Mouse (Mus musculus): ENCODE measurements around the gene Dars2. TPM values are rescaled to one million over a fixed set of nuclear protein-coding genes. Genes with fewer than 3 reads are reported as not detected.
"Not testable (repeated sequence)": the region's sequence is repeated elsewhere in the genome, so short reads cannot be mapped to it uniquely, and the experiment has no call there.

Gene Dars2
- total RNA-seq, 2 experiments from 2014 or later, result 20.0 to 20.9 TPM

DNA sequence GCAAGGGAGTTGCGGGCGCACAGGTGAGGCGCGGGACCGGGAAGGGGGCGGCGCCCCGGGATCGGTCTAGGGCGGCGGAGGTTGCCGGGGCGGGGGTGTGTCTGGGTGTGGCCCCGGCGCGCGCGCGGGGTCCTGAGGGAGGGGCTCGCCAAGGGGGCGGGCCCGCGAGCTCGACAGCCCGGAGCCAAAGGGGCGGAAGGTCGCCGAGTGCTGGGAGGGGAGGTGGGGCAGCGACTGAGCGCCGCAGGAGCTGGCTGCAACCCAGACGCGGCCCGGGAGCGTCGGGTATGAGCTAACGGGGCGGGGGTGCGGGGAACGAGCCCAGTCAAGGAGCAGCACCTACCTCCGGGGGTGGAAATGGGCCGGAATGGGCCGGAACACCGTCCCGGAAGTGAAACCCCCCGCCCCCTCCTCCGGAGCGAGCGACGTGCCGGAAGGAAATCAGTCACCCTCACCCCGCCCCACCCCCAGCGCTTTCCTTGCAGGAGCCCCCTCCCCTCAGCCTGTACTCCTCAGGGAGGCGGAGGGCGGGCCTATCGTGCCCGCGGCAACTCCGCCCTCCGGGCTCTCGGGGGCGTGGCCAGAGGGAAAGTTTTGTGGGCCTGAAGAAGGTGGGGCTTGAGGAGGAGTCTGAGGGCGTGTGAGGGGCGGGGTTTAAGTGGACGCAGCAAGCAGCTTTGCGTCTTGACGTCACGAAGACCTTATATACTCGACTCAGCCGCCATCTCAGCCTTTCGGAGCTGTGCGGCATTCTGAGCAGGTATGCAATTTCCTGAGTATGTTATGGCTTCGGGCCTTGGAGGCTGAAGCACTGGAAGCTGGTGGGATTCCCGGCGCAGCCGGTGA, 35.8 kb downstream of the Dars2 start, which contains the start of gene Zbtb37:
Gene Zbtb37, minus strand, starts transcription at position 415 of the 846 bp plus-strand sequence.
- TF ChIP-seq CTCF (IDR thresholded peaks at IDR 0.05), result no peak
- Histone ChIP-seq H3K27ac (peak within 1 kb of the TSS; percentile 98), H3K4me3 (peak within 1 kb of the TSS; percentile 91)
- peak; percentile 94 to 97 for DNase-seq (ENCODE audit: extremely low spot score in 1 of 2, low spot score in 2 of 2)
- intact Hi-C loops (cut with DNase I), result loop anchor here (2.0 to 10.0 kb wide), 3 partner anchors 36 to 290 kb away; partner anchors contain the start of genes Cenpl, Dars2 and Rabgap1l

DNA sequence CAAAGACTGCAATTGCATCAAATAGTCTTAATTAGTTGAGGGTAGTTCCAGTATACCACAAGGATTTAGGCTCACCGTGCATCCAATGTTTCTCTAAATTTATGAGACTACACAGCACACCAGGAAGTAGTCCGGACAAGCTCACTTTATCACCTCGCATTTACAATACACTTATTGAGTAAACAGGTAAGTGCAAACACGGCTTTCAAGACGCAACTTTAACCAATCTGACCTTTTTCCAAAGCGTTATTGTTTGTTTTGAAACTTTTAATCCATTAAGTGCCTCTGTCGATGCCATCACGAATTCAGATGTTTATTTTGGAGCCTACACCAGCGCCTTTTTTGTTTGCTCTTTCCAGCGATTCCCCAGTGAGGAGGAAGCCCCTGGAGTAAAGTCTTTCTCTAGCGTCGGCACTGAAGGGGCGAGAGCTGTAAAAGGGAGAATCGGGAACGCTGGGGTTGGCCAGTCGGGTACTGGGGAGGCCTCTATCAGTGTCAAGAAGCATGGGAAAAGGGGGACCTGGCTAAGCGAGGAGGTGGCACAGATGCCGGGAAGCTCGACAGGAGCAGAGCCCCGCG, 36.5 kb downstream of the Dars2 start:
- Histone ChIP-seq H3K27ac (peak overlapping the region; percentile 98), H3K4me3 (peak overlapping the region; percentile 91)
- TF ChIP-seq CTCF (IDR thresholded peaks at IDR 0.05), result no peak
- intact Hi-C loops (cut with DNase I), result loop anchor here (2.0 to 10.0 kb wide), 3 partner anchors 37 to 289 kb away; partner anchors contain the start of genes Cenpl, Dars2 and Rabgap1l
- DNase-seq (ENCODE audit: extremely low spot score in 1 of 2, low spot score in 2 of 2), result no peak

GRCm38 (mm10) chr1:161032345-161032744, 38.1 kb downstream of the Dars2 start:
- Histone ChIP-seq H3K27ac (no peak overlapping the region), H3K4me3 (no peak overlapping the region)
- TF ChIP-seq CTCF (IDR thresholded peaks at IDR 0.05), result no peak
- intact Hi-C loops (cut with DNase I), result loop anchor here (10.0 kb wide), 1 partner anchor 288 kb away; no protein-coding TSS in a partner anchor
- DNase-seq (ENCODE audit: extremely low spot score in 1 of 2, low spot score in 2 of 2), result no peak

- H3K4me3 ChIP-seq, result no peak overlapping the region
- intact Hi-C loops (cut with DNase I), result loop anchor here (10.0 kb wide), 1 partner anchor 287 kb away; no protein-coding TSS in a partner anchor
- no peak for TF ChIP-seq CTCF (IDR thresholded peaks at IDR 0.05)
- no peak overlapping the region for H3K27ac ChIP-seq
- DNase-seq (ENCODE audit: extremely low spot score in 1 of 2, low spot score in 2 of 2), result no peak
Observed at GRCm38 (mm10) chr1:161031881-161032280, 38.6 kb downstream of the Dars2 start.

DNA sequence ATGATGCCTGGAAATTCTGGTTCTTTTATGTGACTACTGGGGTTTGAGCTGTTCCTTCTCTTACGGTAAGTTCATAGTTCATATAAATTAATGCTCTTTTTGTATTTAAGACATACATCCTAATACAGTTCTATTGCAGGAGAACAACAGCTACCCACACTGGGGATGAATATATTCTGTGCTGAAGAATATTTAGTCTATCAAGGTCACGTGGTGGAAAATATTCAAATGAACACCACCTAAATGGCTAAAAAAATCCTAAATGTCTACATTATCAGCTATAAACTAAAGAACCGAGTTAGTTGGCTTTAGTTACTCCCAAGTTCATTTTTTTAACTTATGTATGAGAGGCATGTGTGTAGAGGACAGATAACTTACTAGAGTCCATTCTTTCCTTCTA, 40.4 kb downstream of the Dars2 start:
- TF ChIP-seq CTCF (IDR thresholded peaks at IDR 0.05), result no peak
- DNase-seq (ENCODE audit: extremely low spot score in 1 of 2, low spot score in 2 of 2), result no peak
- H3K4me3 ChIP-seq, result no peak overlapping the region
- intact Hi-C loops (cut with DNase I), result loop anchor here (10.0 kb wide), 1 partner anchor 285 kb away; no protein-coding TSS in a partner anchor
- H3K27ac ChIP-seq, result no peak overlapping the region

DNA sequence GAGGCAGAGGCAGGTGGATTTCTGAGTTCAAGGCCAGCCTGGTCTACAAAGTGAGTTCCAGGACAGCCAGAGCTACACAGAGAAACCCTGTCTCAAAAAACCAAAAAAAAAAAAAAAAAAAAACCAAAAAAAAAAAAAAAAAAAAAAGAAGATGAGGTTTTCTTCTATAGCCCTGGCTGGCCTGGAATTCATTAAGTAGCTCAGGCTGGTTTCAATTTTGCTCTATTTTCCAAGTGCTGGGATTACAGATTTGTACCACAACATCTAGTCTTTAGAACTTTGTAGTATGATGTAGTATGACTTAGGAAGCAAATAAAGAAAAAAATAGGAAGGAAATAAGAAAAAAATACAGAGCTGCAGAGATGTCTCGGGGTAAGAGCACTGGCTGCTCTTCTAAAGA, 42.0 kb downstream of the Dars2 start:
- H3K27ac ChIP-seq; DNase-seq (ENCODE audit: extremely low spot score in 1 of 2, low spot score in 2 of 2); H3K4me3 ChIP-seq; intact Hi-C loops (cut with DNase I): not testable (repeated sequence)

DNA sequence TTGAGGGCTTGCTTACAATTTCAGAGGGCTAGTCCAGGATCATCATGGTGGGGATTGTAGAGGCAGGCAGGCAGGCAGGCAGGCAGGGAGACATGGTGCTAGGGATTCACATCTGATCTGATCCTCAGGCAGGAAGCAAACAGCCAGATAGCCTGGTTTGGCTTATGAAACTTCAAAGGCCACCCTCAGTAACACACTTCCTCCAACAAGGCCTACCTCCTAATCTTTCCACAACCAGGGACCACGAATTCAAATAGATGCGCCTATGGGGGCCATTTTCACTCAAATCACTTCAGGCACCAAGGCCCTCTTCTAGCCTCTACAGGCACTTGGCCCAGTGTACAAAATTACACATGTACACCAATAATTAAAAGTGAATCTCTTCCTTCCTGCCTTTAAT, 43.3 kb downstream of the Dars2 start:
- DNase-seq (ENCODE audit: extremely low spot score in 1 of 2, low spot score in 2 of 2), result no peak

GRCm38 (mm10) chr1:161025410-161026210, 44.8 kb downstream of the Dars2 start:
- intact Hi-C loops (cut with DNase I), result no loop called here
- H3K27ac ChIP-seq, result no peak overlapping the region
- no peak for TF ChIP-seq CTCF (IDR thresholded peaks at IDR 0.05)
- no peak for DNase-seq (ENCODE audit: extremely low spot score in 1 of 2, low spot score in 2 of 2)
- H3K4me3 ChIP-seq, result no peak overlapping the region

More for the DNA sequence above, 43.3 kb downstream of the Dars2 start:
- no peak overlapping the region for H3K27ac ChIP-seq
- no peak overlapping the region for H3K4me3 ChIP-seq
- no peak for TF ChIP-seq CTCF (IDR thresholded peaks at IDR 0.05)
- intact Hi-C loops (cut with DNase I), result no loop called here

DNA sequence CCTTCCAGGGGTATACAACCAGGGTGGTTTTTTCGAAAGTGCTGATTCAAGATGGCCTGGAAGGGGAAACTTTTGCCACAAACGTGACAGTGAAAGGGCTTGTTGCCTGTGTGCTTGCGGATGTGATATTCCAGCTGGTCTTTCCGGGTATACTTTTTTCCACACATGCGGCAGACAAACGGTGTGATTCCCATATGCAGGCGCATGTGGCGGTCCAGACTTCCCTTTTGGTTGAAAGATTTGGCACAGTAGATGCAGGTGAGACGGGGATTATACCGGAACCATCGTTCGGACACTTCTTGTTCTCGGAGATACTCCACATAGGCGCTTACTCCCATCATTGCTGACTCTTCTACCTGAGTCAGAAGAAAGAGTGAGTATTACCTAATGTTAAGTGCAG, 50.4 kb downstream of the Dars2 start:
- no peak for DNase-seq (ENCODE audit: extremely low spot score in 1 of 2, low spot score in 2 of 2)
- no peak for TF ChIP-seq CTCF (IDR thresholded peaks at IDR 0.05)
- intact Hi-C loops (cut with DNase I), result no loop called here
- Histone ChIP-seq H3K4me3 (no peak overlapping the region), H3K27ac (no peak overlapping the region)

DNA sequence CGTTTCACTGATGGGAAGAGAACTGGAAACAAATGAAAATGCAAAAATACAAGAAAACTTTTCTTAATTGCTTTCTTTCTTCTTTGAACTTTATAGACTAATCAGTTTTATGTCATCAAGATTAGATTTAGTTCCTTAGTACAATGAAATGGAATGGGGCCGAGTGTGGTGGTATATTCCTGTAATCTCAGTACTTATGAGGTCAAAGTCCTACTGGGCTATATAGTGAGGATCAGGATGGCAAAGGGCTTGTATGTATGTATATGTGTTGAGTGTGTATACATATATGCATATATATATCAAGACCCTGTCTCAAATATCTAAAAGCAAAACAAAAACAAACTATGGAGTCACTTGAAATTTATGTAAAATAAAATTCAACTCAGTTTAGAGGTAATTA, 54.1 kb downstream of the Dars2 start:
- Histone ChIP-seq H3K4me3 (no peak overlapping the region), H3K27ac (no peak overlapping the region)
- intact Hi-C loops (cut with DNase I), result no loop called here
- no peak for DNase-seq (ENCODE audit: extremely low spot score in 1 of 2, low spot score in 2 of 2)
- no peak for TF ChIP-seq CTCF (IDR thresholded peaks at IDR 0.05)

GRCm38 (mm10) chr1:161010436-161010835, 60.0 kb downstream of the Dars2 start:
- H3K27ac ChIP-seq, result no peak overlapping the region
- no peak for DNase-seq (ENCODE audit: extremely low spot score in 1 of 2, low spot score in 2 of 2)
- H3K4me3 ChIP-seq, result no peak overlapping the region
- intact Hi-C loops (cut with DNase I), result no loop called here
- TF ChIP-seq CTCF (IDR thresholded peaks at IDR 0.05), result no peak
